Mouse (Mus musculus) small intestine, adult 2 months (tissue): ENCODE results near the gene Tfpi.

Experiments
- CTCF ChIP-seq: fragments of 200-500 bp; IDR thresholded peaks from 2 replicates; pipeline ENCODE4 v1.5.1; 2012; ENCODE audit warnings: low read depth, mild to moderate bottlenecking, control low read depth, inconsistent platforms, low read length, moderate library complexity, mixed read lengths; ENCODE audit not compliant: insufficient replicate concordance, insufficient read length; ENCODE audit errors: extremely low read depth
- POLR2A ChIP-seq: fragments of 200-500 bp; IDR thresholded peaks from 2 replicates; pipeline ENCODE4 v1.6.1; 2012; ENCODE audit warnings: low read depth, mild to moderate bottlenecking, control low read depth, inconsistent platforms, low read length, moderate library complexity

DNA sequence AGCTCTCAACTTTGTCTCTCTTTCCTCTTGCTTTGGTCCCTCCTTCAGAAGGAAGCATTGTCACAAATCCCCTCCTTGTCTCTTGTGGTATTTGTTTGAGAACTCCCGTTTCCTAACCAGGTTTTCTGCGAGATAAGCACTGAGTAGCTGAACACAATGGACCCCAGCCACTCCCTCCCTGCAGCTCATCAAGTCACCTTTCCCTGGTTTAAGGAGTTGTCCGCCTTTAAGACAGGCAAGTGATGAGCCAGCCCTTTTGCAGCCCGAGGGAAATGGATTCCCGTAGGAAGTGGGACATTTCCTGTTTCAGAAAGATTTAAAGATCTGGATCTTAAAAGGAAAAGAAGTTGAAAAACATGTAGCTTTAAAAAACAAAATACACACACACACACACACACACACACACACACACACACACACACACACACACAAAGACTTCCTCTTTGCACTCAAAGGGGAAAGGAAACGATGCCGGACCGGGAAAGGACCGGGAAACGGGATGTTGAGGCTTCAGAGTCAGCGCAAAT is 16.9 kb downstream of the Tfpi start:
- TF ChIP-seq CTCF (no peak), POLR2A (no peak)
